Mouse (Mus musculus) adipocyte (in vitro differentiated cells): Measurements from ENCODE around the gene Bahcc1.

Source experiments
- DNase-seq: peaks from one replicate; pipeline ENCODE4 v3.0.0-alpha.2; 2016; ENCODE audit warnings: low spot score

The Bahcc1 gene

DNA sequence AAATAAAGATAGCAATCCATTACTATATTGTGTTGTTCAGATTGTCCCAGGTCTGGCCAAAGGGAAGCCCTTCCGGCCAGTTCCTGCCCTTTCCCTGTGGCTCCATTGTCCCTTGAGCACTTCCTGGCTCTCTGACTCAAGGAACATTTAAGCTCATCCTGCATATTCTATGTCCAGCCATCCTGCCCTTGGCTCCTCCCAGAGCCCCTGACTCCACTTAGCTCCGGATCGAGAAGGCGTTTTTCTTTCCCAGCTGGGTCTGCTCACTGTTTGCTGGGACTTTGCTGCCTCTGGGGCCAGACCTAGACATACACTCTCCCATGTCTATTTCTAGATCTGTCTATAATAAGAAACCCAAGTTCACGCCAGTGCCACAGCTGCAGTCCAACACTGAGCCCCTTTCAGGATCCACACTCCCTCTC lies 26.1 kb upstream of the Bahcc1 start:
- no peak for DNase-seq

- no peak for DNase-seq
Observed at GRCm38 (mm10) chr11:120208848-120209247, 23.9 kb upstream of the Bahcc1 start.

DNA sequence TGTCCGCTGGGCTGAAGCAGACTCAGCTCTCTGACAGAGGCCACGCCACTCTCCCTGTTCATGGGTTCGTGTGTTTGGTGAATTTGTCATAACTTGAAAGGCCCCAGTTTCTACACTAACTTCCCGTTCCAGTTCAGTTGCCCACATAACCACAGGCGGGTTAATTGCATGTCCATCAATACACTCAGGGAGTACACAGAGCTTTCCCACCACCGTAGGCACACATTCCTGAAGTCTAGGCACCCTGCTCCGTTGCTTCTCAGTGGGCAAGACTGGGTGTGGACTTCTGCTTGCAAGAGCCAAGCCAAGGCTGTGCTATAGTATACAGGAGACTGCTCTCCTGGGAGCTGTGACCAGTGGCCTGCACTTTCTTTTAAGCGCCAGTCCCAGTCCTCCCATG lies 23.3 kb upstream of the Bahcc1 start:
- no peak for DNase-seq

DNA sequence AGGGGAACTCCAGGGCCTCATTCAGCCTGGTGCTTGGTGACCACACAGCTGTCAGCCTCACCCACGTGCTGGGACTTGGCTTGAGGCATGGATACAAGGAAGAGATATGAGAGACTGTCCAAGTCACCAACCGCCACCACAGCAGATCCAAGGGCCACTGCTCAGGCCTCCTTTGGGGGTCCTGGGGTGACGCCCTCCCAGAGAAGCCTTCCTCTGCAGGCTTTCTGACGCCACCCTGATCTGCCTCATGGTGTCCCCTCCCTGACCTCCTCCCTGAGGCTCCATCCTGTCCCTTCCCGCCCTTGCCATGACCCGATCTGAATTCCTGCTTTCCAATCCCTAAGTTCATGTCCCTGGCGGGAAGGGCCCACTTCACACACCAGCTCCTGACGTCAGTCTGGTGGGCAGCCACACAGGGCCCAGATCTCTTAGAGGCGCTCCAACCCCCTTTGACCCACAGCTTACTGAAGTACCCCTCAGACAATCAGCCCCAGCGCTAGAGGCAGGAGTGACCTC lies 17.0 kb upstream of the Bahcc1 start:
- DNase-seq, result no peak

DNA sequence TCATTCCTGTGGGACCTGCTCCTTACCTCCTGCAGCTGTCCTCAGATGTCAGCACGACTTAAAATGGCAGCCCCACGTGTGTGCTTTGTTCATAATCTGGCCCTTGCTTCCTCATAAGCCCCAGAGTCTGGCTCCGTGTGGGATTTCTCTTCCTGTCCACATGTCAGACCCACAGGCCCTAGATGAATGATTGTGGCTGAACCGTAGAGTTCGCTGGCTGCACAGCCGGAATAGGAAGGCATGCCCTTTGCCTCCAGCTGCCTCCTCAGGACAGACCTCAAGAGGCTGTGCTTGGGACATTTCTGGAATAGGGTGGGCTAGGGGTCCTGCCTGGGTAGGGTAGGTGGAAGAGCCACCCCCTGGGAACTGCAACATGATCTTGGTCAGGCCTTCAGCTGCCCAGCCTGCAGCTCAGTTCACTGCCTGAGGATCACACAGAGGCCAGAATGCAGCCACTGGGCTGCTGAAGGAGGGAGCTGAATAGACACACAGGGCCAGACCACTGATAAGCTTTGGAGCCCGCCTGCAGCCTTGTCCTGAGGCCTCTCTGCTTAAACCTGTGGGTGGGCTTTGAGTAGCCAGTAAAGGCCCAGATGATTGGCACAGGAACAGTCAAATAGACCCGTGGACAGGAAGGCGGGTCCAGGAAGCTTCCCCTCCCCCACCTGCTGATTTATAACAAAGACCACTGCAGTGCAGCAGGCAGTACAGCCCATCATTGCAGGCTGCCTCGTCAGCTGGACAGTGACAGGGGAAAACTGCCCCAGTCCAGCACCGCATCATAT lies 16.0 kb upstream of the Bahcc1 start:
- DNase-seq, result no peak

DNA sequence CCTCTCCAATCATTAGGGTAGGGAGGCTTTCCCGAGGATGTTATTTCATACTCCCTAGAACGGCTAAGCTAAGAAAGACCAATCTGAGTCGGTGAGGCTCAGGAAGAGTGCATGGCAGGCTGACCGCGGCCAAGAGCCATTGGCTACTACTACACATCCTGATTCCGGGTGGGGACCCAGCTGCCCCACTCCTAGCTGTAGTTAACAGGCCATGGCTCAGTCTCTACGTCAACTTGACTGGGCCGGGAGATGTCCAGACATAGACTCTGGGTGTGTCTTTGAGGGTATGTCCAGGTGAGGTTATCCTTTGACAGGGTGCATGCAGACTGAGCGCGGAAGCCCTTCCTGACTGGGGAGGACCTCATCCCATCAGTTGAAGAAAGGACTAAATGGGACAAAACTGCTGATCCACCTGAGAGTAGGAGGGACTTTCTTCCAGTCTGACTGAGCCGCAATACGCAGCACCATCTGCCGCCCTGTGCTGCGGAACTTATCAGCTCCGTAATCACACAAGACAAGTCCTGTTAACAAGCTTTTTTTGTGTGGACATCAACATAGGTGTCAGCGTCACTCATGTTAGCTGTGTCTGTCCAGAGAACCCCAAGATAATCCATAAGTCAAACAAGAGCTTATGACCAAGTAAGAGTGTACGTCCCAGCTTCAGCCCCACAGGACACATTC lies 14.4 kb upstream of the Bahcc1 start:
- no peak for DNase-seq

- DNase-seq, result no peak
Observed at GRCm38 (mm10) chr11:120218946-120219345, 13.8 kb upstream of the Bahcc1 start.

- DNase-seq, result peak; percentile 65
Observed at GRCm38 (mm10) chr11:120219916-120220522, 12.7 kb upstream of the Bahcc1 start.

- no peak for DNase-seq
Observed at GRCm38 (mm10) chr11:120220963-120221827, 11.6 kb upstream of the Bahcc1 start.

DNA sequence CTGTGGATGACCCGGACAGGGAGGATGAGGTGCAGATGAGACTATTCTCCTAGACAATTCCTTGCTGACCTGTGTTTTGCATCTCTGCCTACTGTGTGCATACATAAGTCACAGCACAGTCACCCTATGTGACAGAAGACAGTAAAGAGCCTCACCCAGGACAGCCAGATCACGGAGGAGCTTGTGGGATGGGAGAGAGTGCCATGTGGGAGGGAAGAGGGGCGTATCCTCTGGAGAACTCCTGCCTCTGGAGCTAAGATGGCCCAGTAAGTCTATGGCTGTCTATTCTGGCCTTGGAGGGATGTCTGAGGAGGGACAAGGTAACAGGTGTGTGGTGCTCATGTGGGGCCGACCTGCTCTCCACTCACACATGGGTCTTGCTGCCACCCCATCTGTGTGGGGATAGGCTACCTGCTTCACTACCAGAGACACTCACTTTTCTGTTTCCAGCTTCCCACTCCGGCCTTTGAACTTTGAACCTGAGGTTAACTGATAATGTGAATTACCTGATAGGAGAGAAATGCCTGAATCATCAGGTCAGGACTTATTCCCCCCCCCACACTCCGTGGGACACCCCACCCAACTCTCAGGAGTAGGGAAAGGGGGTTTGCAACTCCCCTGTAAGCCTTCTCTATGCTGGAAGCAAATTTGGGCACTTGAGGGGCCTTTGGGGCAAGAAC lies 10.2 kb upstream of the Bahcc1 start:
- DNase-seq, result no peak

DNA sequence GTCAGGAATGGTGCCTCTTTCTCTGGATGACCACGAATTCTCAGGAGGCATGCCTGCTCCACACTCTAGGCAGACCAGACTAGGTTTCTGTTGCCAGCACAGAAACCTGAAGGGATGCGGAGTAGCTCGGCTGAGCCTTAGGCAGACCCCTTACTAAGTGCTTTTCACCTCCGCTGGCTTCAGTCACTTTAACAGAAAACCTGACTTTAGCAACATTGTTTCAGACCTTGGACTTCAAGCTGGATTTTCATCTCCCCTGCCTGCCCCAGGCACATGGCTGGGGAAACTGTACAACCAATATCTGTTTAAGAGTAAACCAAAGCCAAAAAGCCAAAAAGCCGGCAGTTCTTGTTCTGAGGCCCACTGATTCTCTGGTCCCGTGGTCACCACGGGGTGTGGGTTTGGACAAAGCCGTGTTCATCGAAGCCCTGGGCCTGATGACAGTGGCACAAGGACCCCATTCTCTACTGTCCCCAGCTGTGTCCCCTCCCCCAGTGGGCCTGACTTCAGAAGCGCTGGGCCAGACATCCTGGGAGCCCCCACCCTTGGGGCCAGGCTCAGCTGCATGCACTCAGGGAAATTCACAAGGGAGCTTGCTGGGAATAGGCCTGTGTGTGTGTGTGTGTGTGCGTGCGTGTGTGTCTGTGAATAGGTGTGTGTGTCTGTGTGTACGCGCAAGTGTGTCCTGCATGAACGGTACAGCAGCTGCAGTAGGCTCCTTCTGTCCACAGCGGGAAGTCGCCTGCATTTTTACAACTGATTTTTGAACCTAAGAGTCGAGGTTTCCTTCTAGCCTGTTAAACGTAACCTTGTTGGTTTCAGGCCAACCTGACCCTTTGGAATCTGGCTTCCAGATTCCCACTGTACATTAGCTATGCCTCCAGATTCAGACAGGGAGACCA lies 8.9 kb upstream of the Bahcc1 start:
- no peak for DNase-seq

- no peak for DNase-seq
Observed at GRCm38 (mm10) chr11:120224488-120225255, 8.1 kb upstream of the Bahcc1 start.

DNA sequence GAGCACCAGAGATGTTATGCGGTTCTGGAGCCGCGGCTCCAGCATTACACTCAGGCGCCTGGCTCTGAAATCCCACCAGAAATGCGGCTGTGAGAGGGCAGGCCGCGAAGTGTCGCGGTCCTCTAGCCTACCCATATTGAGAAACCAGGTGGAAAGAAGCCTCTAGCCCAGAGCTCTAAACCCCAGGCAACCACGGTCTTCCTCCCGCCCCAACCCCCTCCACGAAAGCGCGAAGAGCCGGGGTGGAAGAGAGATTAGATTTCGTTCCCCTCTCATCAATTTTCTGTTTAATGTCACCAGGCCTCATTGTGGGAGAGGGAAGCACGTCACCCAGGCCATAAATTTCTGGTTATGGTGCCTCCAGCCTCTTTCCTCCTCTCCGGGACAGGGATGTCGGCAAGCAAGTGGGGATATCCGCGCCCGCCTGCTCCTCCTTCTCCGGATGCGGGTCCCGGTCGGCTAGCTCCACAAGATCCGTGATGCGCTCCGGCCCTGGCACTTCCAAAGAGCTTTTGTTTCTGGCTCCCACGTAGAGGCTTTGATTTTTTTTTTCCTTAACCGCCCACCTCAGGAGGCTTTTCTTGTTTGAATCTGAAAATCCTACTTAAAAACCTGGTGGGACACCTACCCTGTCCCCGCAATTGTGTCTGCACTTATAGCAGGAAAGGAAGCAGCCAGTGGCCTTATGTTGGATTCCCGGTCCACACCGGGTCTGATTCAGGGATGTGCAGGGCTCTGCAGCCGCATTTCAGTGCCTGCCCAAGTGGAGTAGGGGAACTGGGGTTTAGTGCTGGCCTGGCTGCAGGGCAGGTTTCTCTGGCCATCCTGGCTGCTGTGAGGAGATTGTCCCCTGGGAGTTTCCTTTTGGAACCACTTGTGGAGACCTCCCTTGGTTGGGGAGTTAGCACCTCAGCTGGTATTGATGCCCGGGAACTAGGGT lies 7.2 kb upstream of the Bahcc1 start:
- no peak for DNase-seq

DNA sequence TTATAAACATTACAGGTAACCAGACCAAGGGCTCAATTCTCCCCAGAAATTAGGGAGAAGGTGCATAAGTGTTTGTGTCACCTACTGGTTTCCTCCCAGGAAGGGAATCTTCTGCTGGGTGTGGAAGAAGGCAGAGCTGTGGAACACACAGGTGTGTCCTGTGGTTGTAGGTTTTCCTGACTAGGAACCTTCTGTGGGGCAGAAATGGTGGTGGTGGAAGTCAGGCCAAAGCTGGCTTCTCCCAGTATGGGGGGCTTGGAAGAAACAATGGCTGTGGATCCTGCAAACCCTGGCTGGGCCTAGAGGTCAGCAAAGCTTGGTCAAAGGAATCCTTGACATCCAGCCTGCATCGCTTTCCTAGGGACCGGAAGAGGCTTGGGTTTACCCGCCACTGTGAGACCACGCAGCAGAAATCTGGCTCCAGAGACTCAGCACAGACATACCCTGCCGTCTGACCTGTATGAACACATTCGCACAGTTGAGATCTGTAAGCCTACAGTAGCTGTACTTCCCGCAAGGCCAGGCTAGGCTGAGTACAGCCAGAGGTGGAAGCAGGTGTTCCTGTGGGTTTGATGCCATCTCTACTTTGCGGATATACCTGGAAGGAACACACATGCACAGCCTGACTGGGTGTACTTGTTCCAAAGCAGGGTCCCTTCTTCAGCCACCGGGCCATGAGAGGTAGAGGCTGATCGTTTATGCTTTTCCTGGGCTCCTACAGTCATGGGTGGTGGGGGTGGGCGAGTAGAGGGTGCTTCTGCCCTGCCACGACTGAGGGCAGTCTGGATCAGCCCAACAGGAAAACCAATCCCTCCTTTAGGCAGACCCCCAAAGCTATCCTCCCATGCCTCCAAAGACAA lies 6.1 kb upstream of the Bahcc1 start:
- DNase-seq, result no peak

DNA sequence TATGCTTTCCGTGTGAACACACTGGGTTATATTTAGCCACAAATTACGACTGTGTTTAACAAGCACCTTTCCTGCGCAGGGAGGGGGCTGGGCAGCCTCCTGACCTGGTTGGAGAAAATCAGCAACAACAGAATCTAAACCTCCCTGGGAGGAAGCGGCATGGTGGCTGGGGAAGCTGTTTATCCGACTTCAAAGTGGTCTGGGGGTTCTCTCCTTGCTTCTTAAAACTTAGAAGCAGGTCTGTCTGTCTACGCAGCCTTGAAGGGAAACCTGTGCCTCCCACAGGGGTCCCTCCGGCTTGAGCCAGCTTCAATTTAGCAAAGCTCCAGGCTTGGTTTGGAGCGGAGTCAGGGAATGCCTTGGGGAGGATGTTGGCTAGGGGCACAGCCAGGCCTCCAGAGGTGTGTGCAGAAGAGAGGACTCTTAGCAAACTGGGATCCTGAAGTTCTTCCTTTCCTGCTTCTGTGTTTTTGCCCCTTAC lies 5.1 kb upstream of the Bahcc1 start:
- DNase-seq, result no peak

GRCm38 (mm10) chr11:120228116-120228890 lies 4.4 kb upstream of the Bahcc1 start:
- no peak for DNase-seq
